ENCODE assay signal across 8 mouse cellular contexts in the genomic region with DNA sequence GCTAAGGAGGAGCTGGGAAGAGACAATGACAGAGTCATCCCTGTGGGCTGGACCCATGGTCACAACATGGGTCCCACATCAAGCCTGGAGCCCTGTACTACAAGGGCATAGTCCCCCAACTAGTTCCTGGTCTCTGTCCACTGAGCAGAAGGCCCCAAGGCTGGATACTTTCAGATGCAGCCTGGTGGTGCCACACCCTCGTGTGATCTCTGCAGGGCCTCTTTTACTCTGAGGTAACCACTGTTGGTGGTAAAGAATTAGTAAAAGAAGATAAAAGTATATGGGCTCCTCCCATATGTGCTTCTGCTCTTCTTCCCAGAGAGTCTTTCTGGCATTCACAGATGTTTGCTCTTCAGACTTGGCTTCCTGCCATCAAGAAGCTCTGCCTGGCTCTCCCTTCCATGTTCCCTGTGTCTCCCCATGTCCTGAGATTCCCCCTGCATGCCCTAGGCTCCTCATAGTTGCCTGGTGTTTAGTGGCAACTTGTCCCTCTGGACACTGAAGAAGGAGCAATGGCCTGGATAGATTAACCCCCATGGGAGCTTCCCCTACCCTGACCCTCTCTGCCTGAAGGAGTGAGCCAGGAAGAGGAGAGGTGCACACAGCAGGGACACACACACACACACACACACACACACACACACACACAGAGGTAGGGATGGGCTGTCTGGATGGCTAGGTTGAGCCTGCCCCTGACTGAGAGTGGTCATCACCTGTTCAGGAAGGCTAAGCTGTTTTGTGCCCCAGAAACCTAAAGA. TPM values are rescaled to one million over a fixed set of nuclear protein-coding genes. Genes with fewer than 3 reads are reported as not detected.
DNase-seq lines count a peak whose midpoint lies in the region; ATAC-seq and TF ChIP-seq lines count a peak whose summit lies in the region.

No protein-coding gene starts in this region.

- peak overlapping the region; percentile 44; the same call in 1 of the 2 replicates for H3K27ac ChIP-seq in left cerebral cortex, adult 2 months
- H3K27ac ChIP-seq in lung, postnatal 0 days (ENCODE audit: low read length), result peak overlapping the region; percentile 82

- H3K4me1 ChIP-seq in lung, postnatal 0 days (ENCODE audit: insufficient read depth, low read depth, low read length), result peaks cover 27% of the 10 kb centered on the region

- H3K4me2 ChIP-seq in lung, postnatal 0 days (replicated peaks; ENCODE audit: low read depth, low read length), result no peak overlapping the region

- peak; percentile 43 for ATAC-seq in lung, postnatal 0 days

- H3K9me3 ChIP-seq in lung, postnatal 0 days (ENCODE audit: low read length), result no peaks in the 10 kb centered on the region

- DNase-seq in adrenal gland, postnatal 10 days, result peak; percentile 46
- no peak for DNase-seq in adrenal gland, adult 8-10 months
- DNase-seq in left cerebral cortex, adult 2 months (ENCODE audit: extremely low spot score in 1 of 2, low spot score in 2 of 2), result peak in 1 of 2 experiments; percentile 28
- no peak for DNase-seq in left cerebral cortex, postnatal 36 days (ENCODE audit: low spot score in 2 of 2)
- peak; percentile 23 to 39 for DNase-seq in heart, postnatal 14 days
- DNase-seq in lung, postnatal 0 days (ENCODE audit: low spot score), result peak; percentile 65
- DNase-seq in spleen, postnatal 10 days (ENCODE audit: low spot score in 2 of 2), result no peak
- DNase-seq in embryo, embryonic 10 days (ENCODE audit: low spot score), result no peak

- TF ChIP-seq CTCF in left cerebral cortex, adult 2 months (IDR thresholded peaks at IDR 0.05), result no peak
- TF ChIP-seq CTCF in lung, postnatal 0 days (IDR thresholded peaks at IDR 0.05), result no peak

- H3K4me3 ChIP-seq in left cerebral cortex, adult 2 months, result no peak overlapping the region
- no peak overlapping the region for H3K4me3 ChIP-seq in lung, postnatal 0 days (ENCODE audit: low read depth, low read length)

- H3K36me3 ChIP-seq in lung, postnatal 0 days (ENCODE audit: insufficient read depth, low read length), result 0 out of 2 replicates have a peak, but pooled peaks cover 3% of the 10 kb centered on the region

- intact Hi-C loops in left cerebral cortex, adult 2 months (cut with DNase I), result loop anchor here (2.0 kb wide), 1 partner anchor 24 kb away; the partner anchor contains the start of gene Pwwp2b
- intact Hi-C loops in left cerebral cortex, postnatal 36 days (cut with DNase I), result no loop called here
- intact Hi-C loops in heart, postnatal 14 days (cut with DNase I), result no loop called here

- no peak for TF ChIP-seq EP300 in lung, postnatal 0 days (IDR thresholded peaks at IDR 0.05)

- no peak overlapping the region for H3K9ac ChIP-seq in lung, postnatal 0 days (replicated peaks; ENCODE audit: low read depth)

- 14% methylated on average over 1 of the region's 1 CpGs for WGBS in lung, postnatal 0 days

- no peaks in the 10 kb centered on the region for H3K27me3 ChIP-seq in lung, postnatal 0 days (replicated peaks; ENCODE audit: insufficient read depth, low read length)

RNA-seq across cellular contexts. Expression of gene Pwwp2b, which starts 24.5 kb away (rescaled TPM):
- 10 to 100 TPM in 1 of 2 experiments, 1 to 10 TPM in 1; 9.2 to 22.2 TPM for total RNA-seq in adrenal gland, postnatal 10 days (2021)
- 10 to 100 TPM; 13.5 to 20.4 (median 17.0) TPM for total RNA-seq in adrenal gland, adult 8-10 months (2022)
- total RNA-seq in left cerebral cortex, adult 2 months (2021), result 10 to 100 TPM; 10.2 to 12.2 TPM
- total RNA-seq in left cerebral cortex, postnatal 36 days (2021), result 10 to 100 TPM; 11.7 to 11.8 TPM
- total RNA-seq in heart, postnatal 14 days (2021), result 1 to 10 TPM; 8.7 to 9.8 TPM
- 23.6 and 27.5 TPM in 2 replicates for polyA plus RNA-seq in lung, postnatal 0 days (2015; fragmentation: Nextera tagmentation; extraction: Ambion mirVana)

RNA-seq across cellular contexts. Expression of gene Stk32c, which starts 59.7 kb away (rescaled TPM):
- 1 to 10 TPM; 2.7 to 3.5 TPM for total RNA-seq in adrenal gland, postnatal 10 days (2021)
- total RNA-seq in adrenal gland, adult 8-10 months (2022), result 1 to 10 TPM; 4.0 to 6.7 (median 5.4) TPM
- 100 to 1,000 TPM; 159 to 167 TPM for total RNA-seq in left cerebral cortex, adult 2 months (2021)
- total RNA-seq in left cerebral cortex, postnatal 36 days (2021), result 100 to 1,000 TPM; 182 to 198 TPM
- total RNA-seq in heart, postnatal 14 days (2021), result 1 to 10 TPM; 1.8 to 2.7 TPM
- polyA plus RNA-seq in lung, postnatal 0 days (2015; fragmentation: Nextera tagmentation; extraction: Ambion mirVana), result 0.06 TPM in 1 of 2 replicates, not detected in the other

Comparison
In these comparisons a context has a peak if more than half of its experiments do, and no peak if none do; other contexts are left out.
1. DNase-seq: peak in adrenal gland, postnatal 10 days (single experiment), heart, postnatal 14 days (2 of 2) and lung, postnatal 0 days (single experiment); none in adrenal gland, adult 8-10 months (single experiment), left cerebral cortex, postnatal 36 days (0 of 2), spleen, postnatal 10 days (0 of 2) and embryo, embryonic 10 days (single experiment).
2. RNA of gene Stk32c, which starts 59.7 kb away (total RNA-seq): 182 to 198 TPM in left cerebral cortex, postnatal 36 days and 159 to 167 TPM in left cerebral cortex, adult 2 months; 4.0 to 6.7 TPM in adrenal gland, adult 8-10 months, 2.7 to 3.5 TPM in adrenal gland, postnatal 10 days and 1.8 to 2.7 TPM in heart, postnatal 14 days; every median in the first group is over 10 times any median in the second.